Mouse (Mus musculus) midbrain, embryonic 12.5 days (tissue): ENCODE measurements around the gene Tent4a. TPM values are rescaled to one million over a fixed set of nuclear protein-coding genes. Genes with fewer than 3 reads are reported as not detected.
A peak's percentile ranks its signal among the peaks of the same experiment; 100 is the strongest.

Source experiments
- ATAC-seq: fragments of 200-750 bp; cut with Nextera tagmentation; 2 replicates; pipeline ENCODE4 v1.8.0; 2017; ENCODE audit warnings: low read depth, moderate TSS enrichment, moderate library complexity; ENCODE audit not compliant: low FRiP score
- H3K27ac ChIP-seq: fragments of 300-500 bp; sonication (generic); replicated peaks from 2 replicates; pipeline ENCODE4 v1.5.1; 2016; ENCODE audit warnings: mild to moderate bottlenecking
- H3K27me3 ChIP-seq: fragments of 300-500 bp; sonication (generic); 2 replicates; pipeline ENCODE4 v1.6.1; 2016; ENCODE audit warnings: mild to moderate bottlenecking
- H3K36me3 ChIP-seq: fragments of 300-500 bp; sonication (generic); 2 replicates; pipeline ENCODE4 v1.6.1; 2016
- H3K4me1 ChIP-seq: fragments of 300-500 bp; sonication (generic); 2 replicates; pipeline ENCODE4 v1.6.1; 2016
- H3K4me2 ChIP-seq: fragments of 300-500 bp; sonication (generic); replicated peaks from 2 replicates; pipeline ENCODE4 v1.6.1; 2016; ENCODE audit warnings: mild to moderate bottlenecking, moderate library complexity
- H3K4me3 ChIP-seq: fragments of 300-500 bp; sonication (generic); 2 replicates; pipeline ENCODE4 v1.5.1; 2016; ENCODE audit warnings: mild to moderate bottlenecking
- H3K9ac ChIP-seq: fragments of 300-500 bp; sonication (generic); replicated peaks from 2 replicates; pipeline ENCODE4 v1.6.1; 2016; ENCODE audit warnings: mild to moderate bottlenecking, moderate library complexity
- H3K9me3 ChIP-seq: fragments of 300-500 bp; sonication (generic); 2 replicates; pipeline ENCODE4 v1.6.1; 2016; ENCODE audit warnings: mild to moderate bottlenecking
- WGBS: fragments of 180-500 bp; shearing (Covaris S2); methylation state at CpG from one replicate; pipeline ENCODE4 v1.1.7; 2016; 5-methylcytosine and 5-hydroxymethylcytosine counted together
- polyA plus RNA-seq: library from polyadenylated mRNA; unstranded; fragments of >200 nt; fragmentation: Nextera tagmentation; extraction: Ambion mirVana; gene quantifications from 2 replicates; pipeline ENCODE4 v1.2.1, GENCODE M21; 2016

Gene Tent4a
- polyA plus RNA-seq, 1 experiment from 2014 or later = 6.7 TPM

DNA sequence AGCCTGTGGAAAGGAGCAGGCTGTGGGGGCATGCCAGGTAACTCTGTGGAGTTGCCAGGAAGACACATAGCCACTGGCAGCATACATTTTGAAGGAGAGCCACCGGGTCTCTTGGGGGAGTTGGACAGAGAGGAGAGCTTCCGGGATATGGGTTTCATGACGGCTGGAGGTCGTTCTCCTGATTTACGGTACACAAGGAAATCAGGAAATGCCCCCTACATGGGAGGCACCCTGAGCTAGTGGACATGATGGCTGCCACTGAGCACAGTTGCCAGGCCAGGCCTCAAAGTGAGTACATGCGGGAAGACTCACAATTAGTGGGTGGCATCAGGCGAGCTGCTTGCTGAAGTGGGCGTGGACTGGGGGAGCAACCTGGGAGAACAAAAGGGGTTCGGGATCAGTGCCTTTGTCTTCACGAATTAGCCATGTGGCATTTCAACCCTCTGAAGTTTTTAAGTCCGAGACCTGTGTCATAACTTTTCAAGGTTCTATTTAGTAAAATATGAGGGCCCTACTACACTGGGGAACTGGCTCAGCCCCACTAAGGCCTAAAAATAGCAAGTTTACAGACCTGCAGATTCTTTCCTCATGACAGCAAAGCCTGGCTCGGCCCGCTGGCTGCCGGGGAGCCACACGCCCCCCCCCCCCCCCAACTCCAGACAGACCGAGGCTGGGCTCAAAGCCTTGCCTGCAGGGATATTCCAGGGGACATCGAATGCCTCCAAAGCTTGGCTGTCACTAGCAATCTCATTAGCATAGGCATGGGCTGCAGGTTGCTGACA, 8.3 kb upstream of the Tent4a start:
- Histone ChIP-seq H3K4me2 (no peak overlapping the region), H3K27ac (no peak overlapping the region), H3K36me3 (no peaks in the 10 kb centered on the region), H3K4me3 (no peak overlapping the region), H3K4me1 (peaks cover 36% of the 10 kb centered on the region), H3K27me3 (peaks cover 29% of the 10 kb centered on the region), H3K9ac (no peak overlapping the region), H3K9me3 (no peaks in the 10 kb centered on the region)
- WGBS = 40% methylated on average over 17 of the region's 17 CpGs
- no peak for ATAC-seq

DNA sequence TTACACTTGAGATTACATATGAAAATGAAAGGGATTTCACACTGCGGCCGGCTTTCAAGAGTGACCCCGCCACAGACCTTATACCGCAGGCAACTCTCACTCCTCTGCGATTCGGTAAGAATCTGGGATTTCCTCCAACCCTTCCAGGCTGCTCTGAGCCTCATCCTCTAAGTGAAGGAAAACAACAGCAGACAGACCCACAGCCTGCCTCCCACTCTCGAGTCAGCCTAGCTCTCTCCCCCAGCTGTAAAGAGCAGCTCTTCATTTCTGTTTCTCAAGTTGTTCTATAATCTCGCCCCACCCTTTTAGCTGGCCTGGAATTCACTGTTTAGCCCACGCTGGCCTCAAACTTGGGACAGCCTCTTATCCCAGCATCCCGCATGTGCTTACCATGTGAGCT, 7.4 kb upstream of the Tent4a start:
- Histone ChIP-seq H3K9me3 (no peaks in the 10 kb centered on the region), H3K9ac (no peak overlapping the region), H3K4me2 (no peak overlapping the region), H3K27ac (no peak overlapping the region), H3K4me1 (peaks cover 36% of the 10 kb centered on the region), H3K4me3 (no peak overlapping the region), H3K27me3 (peaks cover 31% of the 10 kb centered on the region), H3K36me3 (no peaks in the 10 kb centered on the region)
- WGBS = 69% methylated on average over 10 of the region's 10 CpGs
- ATAC-seq = no peak

- Histone ChIP-seq H3K4me3 (no peak overlapping the region), H3K4me2 (no peak overlapping the region), H3K9ac (no peak overlapping the region), H3K27ac (no peak overlapping the region), H3K9me3 (no peaks in the 10 kb centered on the region), H3K36me3 (no peaks in the 10 kb centered on the region), H3K27me3 (peaks cover 31% of the 10 kb centered on the region), H3K4me1 (peaks cover 38% of the 10 kb centered on the region)
- ATAC-seq = no peak
- WGBS = 91% methylated on average over 6 of the region's 6 CpGs
These were observed 6.8 kb upstream of the Tent4a start for GRCm38 (mm10) chr13:69541209-69541608.

DNA sequence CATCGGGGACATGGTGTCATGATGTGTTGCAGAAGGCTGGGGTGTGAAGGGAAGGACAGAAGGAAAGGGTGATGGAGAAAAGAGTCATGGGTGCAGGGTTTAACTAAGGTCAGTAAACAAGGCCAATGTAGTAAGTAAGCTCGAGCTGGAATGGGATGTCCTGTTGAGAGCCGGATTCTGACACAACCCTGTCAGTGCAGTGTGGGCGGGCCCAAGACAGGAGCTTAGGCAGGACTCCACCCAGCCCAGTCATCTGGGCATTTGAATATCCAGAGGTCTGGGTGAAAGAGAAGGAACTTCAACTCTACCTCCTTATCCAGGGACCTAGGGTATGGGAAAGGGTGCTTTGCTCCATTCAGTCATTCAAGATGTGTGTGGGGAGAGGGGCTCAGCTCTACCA, 3.9 kb upstream of the Tent4a start:
- Histone ChIP-seq H3K9ac (no peak overlapping the region), H3K4me1 (peaks cover 41% of the 10 kb centered on the region), H3K4me2 (no peak overlapping the region), H3K27me3 (peaks cover 18% of the 10 kb centered on the region), H3K9me3 (no peaks in the 10 kb centered on the region), H3K27ac (no peak overlapping the region), H3K4me3 (no peak overlapping the region), H3K36me3 (no peaks in the 10 kb centered on the region)
- no peak for ATAC-seq
- WGBS = 18% methylated on average over 4 of the region's 4 CpGs

- ATAC-seq = no peak
- Histone ChIP-seq H3K36me3 (no peaks in the 10 kb centered on the region), H3K27me3 (peaks cover 11% of the 10 kb centered on the region; the same call in 1 of the 2 replicates), H3K4me3 (no peak overlapping the region), H3K4me1 (peaks cover 41% of the 10 kb centered on the region), H3K9me3 (no peaks in the 10 kb centered on the region), H3K9ac (no peak overlapping the region), H3K4me2 (no peak overlapping the region), H3K27ac (no peak overlapping the region)
- 74% methylated on average over 7 of the region's 7 CpGs for WGBS
These were observed 2.9 kb upstream of the Tent4a start for GRCm38 (mm10) chr13:69537366-69537765.

DNA sequence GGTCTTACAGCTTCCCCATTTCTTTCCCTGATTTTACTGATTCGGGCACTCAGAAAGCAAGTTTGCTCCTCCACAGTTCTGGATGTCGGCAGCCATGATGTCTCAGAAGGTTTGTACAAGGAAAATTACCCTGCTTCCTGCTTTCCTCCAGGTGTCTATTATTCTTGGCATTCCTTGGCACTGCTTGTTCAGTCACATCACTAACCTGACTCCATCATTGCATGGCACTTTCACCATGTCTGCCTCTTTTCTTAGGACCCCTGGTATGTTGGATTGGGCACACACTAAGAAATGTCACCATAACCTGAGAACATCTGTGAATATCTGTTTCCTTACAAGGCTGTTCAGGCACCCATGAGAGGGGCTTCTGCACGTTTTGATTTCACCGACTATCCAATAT, 1.6 kb upstream of the Tent4a start:
- Histone ChIP-seq H3K9me3 (no peaks in the 10 kb centered on the region), H3K36me3 (0 out of 2 replicates have a peak, but pooled peaks cover 2% of the 10 kb centered on the region), H3K4me1 (peaks cover 54% of the 10 kb centered on the region), H3K9ac (no peak overlapping the region), H3K27ac (no peak overlapping the region), H3K27me3 (peaks cover 9% of the 10 kb centered on the region; the same call in 1 of the 2 replicates), H3K4me3 (no peak overlapping the region), H3K4me2 (peak overlapping the region; percentile 94)
- 86% methylated on average over 4 of the region's 4 CpGs for WGBS
- no peak for ATAC-seq

- Histone ChIP-seq H3K4me2 (peak overlapping the region; percentile 94), H3K4me3 (peak overlapping the region; percentile 97), H3K9me3 (no peaks in the 10 kb centered on the region), H3K27ac (peak overlapping the region; percentile 93), H3K4me1 (peaks cover 59% of the 10 kb centered on the region), H3K27me3 (peaks cover 9% of the 10 kb centered on the region; the same call in 1 of the 2 replicates), H3K36me3 (0 out of 2 replicates have a peak, but pooled peaks cover 10% of the 10 kb centered on the region), H3K9ac (peak overlapping the region; percentile 88)
- ATAC-seq = peak; percentile 91
- under 1% methylated on average over 83 of the region's 86 CpGs for WGBS
These were observed 486 bp upstream of the Tent4a start for GRCm38 (mm10) chr13:69534654-69535551.

DNA sequence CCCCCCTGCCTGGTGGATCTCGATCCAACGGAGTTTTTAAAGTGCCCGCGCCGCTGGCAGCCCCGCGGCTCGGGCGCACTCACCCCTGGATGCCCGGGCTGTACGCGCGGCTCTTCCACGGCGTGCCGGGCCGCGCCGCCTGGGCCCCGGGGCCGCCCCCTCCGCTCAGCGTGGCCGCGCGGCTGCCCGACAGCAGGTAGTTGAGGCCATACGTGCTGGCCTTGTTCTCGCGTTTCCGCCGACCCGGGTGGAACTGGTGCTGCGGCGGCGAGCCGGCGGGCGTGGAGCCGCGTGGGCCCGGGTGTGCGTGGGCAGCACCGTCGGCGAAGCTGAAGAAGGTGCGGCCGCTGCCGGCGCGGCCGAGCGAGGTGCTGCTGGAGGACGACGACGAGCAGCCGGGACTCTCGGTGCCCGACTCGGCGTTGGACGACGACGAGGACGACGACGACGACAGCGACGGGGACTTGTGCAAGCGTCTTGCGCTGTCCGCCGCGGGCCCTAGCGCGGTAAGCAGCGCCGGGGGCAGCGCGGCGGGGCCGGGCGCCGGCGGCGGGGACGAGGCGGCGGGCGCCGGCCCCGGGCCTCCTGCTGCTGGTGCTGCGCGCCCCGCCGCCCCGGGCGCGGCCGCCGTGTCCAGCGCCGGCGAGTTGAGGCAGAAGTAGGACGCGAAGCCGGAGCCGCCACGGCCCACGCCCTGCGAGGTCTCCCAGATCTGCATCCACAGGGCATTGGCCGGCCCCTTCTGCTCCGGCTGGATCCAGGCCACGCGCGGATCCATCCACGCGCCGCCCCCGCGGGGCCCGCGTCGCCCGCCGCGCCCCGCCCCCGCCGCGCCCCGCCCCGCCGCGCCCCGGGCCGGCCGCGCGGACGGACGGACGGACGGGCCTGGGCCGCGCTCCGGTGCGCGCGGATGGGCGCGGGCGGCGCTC, 748 bp downstream of the Tent4a start, which contains the start of gene Nsun2:
Gene Nsun2, plus strand, starts transcription at position 342 of the 929 bp plus-strand sequence.
- ATAC-seq = peak; percentile 24
- H3K36me3 ChIP-seq = 0 out of 2 replicates have a peak, but pooled peaks cover 10% of the 10 kb centered on the region
- peak within 1 kb of the TSS; percentile 93 for H3K27ac ChIP-seq
- H3K9ac ChIP-seq = peak within 1 kb of the TSS; percentile 88
- no peaks in the 10 kb centered on the region for H3K9me3 ChIP-seq
- H3K4me1 ChIP-seq = peaks cover 55% of the 10 kb centered on the region
- H3K4me2 ChIP-seq = peak within 1 kb of the TSS; percentile 94
- peak within 1 kb of the TSS; percentile 97 for H3K4me3 ChIP-seq
- peaks cover 9% of the 10 kb centered on the region; the same call in 1 of the 2 replicates for H3K27me3 ChIP-seq
- under 1% methylated on average over 104 of the region's 155 CpGs for WGBS

DNA sequence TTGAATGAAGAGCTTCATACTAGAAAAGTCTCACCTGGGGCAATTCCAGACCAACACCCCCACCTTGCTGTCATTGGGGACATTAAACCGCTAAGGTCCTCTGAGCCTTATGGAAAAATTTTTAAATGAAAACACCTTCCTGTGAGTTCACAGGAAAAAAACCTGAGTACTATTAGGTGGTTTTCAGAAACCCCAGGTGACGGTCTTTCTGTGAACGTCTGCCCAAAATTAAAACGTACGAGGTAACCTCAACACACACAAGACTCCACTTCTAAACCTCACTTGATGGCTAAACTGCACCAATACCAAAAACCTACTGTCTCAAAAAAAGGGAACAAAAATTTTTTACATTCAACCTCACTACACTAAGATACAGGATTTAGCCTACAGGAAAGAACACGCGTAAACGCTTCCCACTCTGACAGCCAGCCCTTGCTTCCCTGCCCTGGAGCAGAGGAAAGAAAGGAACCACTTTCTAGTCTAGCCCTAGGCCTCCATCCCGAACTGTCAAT, 1.5 kb downstream of the Tent4a start:
- 0 out of 2 replicates have a peak, but pooled peaks cover 3% of the 10 kb centered on the region for H3K27me3 ChIP-seq
- ATAC-seq = no peak
- peak overlapping the region; percentile 88 for H3K9ac ChIP-seq
- no peaks in the 10 kb centered on the region for H3K9me3 ChIP-seq
- WGBS = 1% methylated on average over 9 of the region's 9 CpGs
- peak overlapping the region; percentile 85 for H3K27ac ChIP-seq
- peak overlapping the region; percentile 97 for H3K4me3 ChIP-seq
- 0 out of 2 replicates have a peak, but pooled peaks cover 10% of the 10 kb centered on the region for H3K36me3 ChIP-seq
- peak overlapping the region; percentile 87 for H3K4me2 ChIP-seq
- H3K4me1 ChIP-seq = peaks cover 56% of the 10 kb centered on the region

DNA sequence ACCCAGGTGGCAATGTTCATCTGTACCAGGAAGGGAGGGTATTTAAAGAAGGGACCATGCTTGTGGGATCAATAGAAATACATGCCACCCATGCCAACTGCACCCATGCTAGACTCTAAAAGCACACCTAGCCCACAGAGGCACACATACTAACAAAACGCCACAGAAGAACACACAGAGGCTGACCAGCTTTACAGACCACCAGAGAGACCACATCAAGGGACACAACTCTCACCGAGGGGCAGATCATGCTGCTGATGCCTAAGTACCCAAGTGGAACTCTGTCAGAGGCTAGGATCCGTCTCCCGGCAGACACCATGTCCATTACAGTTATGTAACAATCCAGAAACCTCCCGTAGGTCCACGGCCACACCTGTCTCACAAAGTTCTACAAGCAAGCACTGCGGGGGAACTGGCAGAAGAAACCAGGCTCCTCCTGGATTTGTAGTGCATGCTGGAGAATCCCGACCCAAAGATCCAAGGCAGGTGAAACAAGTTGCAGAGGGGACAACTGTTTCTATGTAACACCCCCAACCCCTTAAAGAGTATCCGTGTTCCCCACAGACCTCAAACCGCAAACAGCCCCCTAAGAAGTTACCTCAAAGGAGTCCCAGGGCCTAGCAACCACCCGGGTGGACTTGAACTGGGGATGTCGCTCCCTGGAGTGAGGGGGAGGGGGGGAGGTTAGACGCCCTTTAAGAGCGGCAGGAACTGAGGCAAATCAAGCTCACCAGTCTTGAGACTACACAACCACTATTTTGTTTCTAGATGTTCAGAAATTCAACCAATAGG, 2.1 kb downstream of the Tent4a start:
- Histone ChIP-seq H3K4me1 (peaks cover 62% of the 10 kb centered on the region), H3K9me3 (no peaks in the 10 kb centered on the region), H3K4me2 (peak overlapping the region; percentile 87), H3K36me3 (0 out of 2 replicates have a peak, but pooled peaks cover 10% of the 10 kb centered on the region), H3K27me3 (no peaks in the 10 kb centered on the region), H3K9ac (peak overlapping the region; percentile 88), H3K27ac (no peak overlapping the region), H3K4me3 (peak overlapping the region; percentile 97)
- ATAC-seq = no peak
- WGBS = 25% methylated on average over 14 of the region's 14 CpGs
